ENCODE assay signal across 8 mouse cellular contexts in genomic region chr12:86894841-86895428, GRCm38 (mm10). TPM values are rescaled to one million over a fixed set of nuclear protein-coding genes. Genes with fewer than 3 reads are reported as not detected.
A peak's percentile ranks its signal among the peaks of the same experiment; 100 is the strongest.
DNase-seq lines count a peak whose midpoint lies in the region; ATAC-seq and TF ChIP-seq lines count a peak whose summit lies in the region.

No protein-coding gene starts in this region.

- H3K27me3 ChIP-seq in heart, embryonic 11.5 days (ENCODE audit: control insufficient read depth, insufficient read depth, low read length), result no peaks in the 10 kb centered on the region
- H3K27me3 ChIP-seq in heart, postnatal 0 days (ENCODE audit: control insufficient read depth, insufficient read depth, low read length), result no peaks in the 10 kb centered on the region
- H3K27me3 ChIP-seq in liver, embryonic 16.5 days (ENCODE audit: control insufficient read depth, insufficient read depth, low read depth, low read length), result peaks cover 7% of the 10 kb centered on the region

- H3K4me1 ChIP-seq in heart, embryonic 11.5 days (ENCODE audit: control insufficient read depth, insufficient read depth, low read length), result peaks cover 87% of the 10 kb centered on the region
- H3K4me1 ChIP-seq in heart, postnatal 0 days (ENCODE audit: control insufficient read depth, insufficient read depth), result peaks cover 80% of the 10 kb centered on the region
- peaks cover 59% of the 10 kb centered on the region for H3K4me1 ChIP-seq in liver, embryonic 16.5 days (ENCODE audit: control insufficient read depth, low read depth, low read length)

- no peaks in the 10 kb centered on the region for H3K9me3 ChIP-seq in heart, embryonic 11.5 days (replicated peaks; ENCODE audit: control insufficient read depth, low read length)
- H3K9me3 ChIP-seq in heart, postnatal 0 days (replicated peaks; ENCODE audit: control insufficient read depth, low read length), result no peaks in the 10 kb centered on the region
- H3K9me3 ChIP-seq in liver, embryonic 16.5 days (replicated peaks; ENCODE audit: control insufficient read depth, low read length), result no peaks in the 10 kb centered on the region

- 0 out of 2 replicates have a peak, but pooled peaks have one; percentile 42 for TF ChIP-seq EP300 in heart, postnatal 0 days (IDR thresholded peaks at IDR 0.05; ENCODE audit: low read depth)

- no peak for TF ChIP-seq CTCF in heart, postnatal 0 days (IDR thresholded peaks at IDR 0.05; ENCODE audit: low read depth)

- peak overlapping the region; percentile 40 for H3K4me3 ChIP-seq in heart, embryonic 11.5 days (ENCODE audit: low read depth, low read length)
- H3K4me3 ChIP-seq in heart, postnatal 0 days (ENCODE audit: low read depth, low read length), result peak overlapping the region; percentile 37
- H3K4me3 ChIP-seq in liver, embryonic 16.5 days (ENCODE audit: low read depth, low read length), result peak overlapping the region; percentile 56

- WGBS in heart, embryonic 11.5 days (ENCODE audit: insufficient replicate concordance), result 0% methylated on average over 12 of the region's 12 CpGs
- under 1% methylated on average over 12 of the region's 12 CpGs for WGBS in heart, postnatal 0 days
- 3% methylated on average over 12 of the region's 12 CpGs for WGBS in liver, embryonic 16.5 days (ENCODE audit: insufficient replicate concordance)

- H3K9ac ChIP-seq in heart, embryonic 11.5 days (ENCODE audit: low read depth, low read length), result peak overlapping the region; percentile 56
- peak overlapping the region; percentile 49 for H3K9ac ChIP-seq in heart, postnatal 0 days (replicated peaks; ENCODE audit: low read depth, low read length)
- peak overlapping the region; percentile 61 for H3K9ac ChIP-seq in liver, embryonic 16.5 days (ENCODE audit: low read depth, low read length)

- intact Hi-C loops in heart, postnatal 25 days (cut with DNase I), result loop anchor here (2.0 kb wide), 1 partner anchor 60 kb away; no protein-coding TSS in a partner anchor

- ATAC-seq in heart, embryonic 11.5 days (replicated peaks; ENCODE audit: insufficient number of reproducible peaks, low FRiP score, low TSS enrichment), result no peak; the same call in 1 of the 2 replicates
- peak; percentile 1; the same call in 1 of the 2 replicates for ATAC-seq in heart, postnatal 0 days (ENCODE audit: insufficient read depth, low read depth)
- ATAC-seq in liver, embryonic 16.5 days (ENCODE audit: low read depth), result no peak

- H3K4me2 ChIP-seq in heart, embryonic 11.5 days, result peak overlapping the region; percentile 80
- peak overlapping the region; percentile 68 for H3K4me2 ChIP-seq in heart, postnatal 0 days (ENCODE audit: low read depth, low read length)
- H3K4me2 ChIP-seq in liver, embryonic 16.5 days (ENCODE audit: low read depth, low read length), result peak overlapping the region; percentile 69

- DNase-seq in heart, postnatal 25 days (ENCODE audit: low spot score), result no peak
- DNase-seq in CD4-positive, CD25-positive, alpha-beta regulatory T cell, adult 2 months (ENCODE audit: low read depth, low spot score), result peak; percentile 76
- DNase-seq in cerebellum, adult 9-11 months, result peak; percentile 80
- peak; percentile 41 for DNase-seq in heart, postnatal 0 days (ENCODE audit: low spot score)
- peak; percentile 59 for DNase-seq in skeletal muscle tissue, adult 2 months (ENCODE audit: low read depth, low spot score)
- no peak for DNase-seq in gastrocnemius, postnatal 4 days (ENCODE audit: low spot score in 2 of 2)

- H3K27ac ChIP-seq in heart, embryonic 11.5 days (ENCODE audit: low read depth, low read length), result peak overlapping the region; percentile 98
- H3K27ac ChIP-seq in heart, postnatal 0 days (ENCODE audit: low read depth), result peak overlapping the region; percentile 96
- peak overlapping the region; percentile 93 for H3K27ac ChIP-seq in liver, embryonic 16.5 days (ENCODE audit: low read length)

- no peaks in the 10 kb centered on the region for H3K36me3 ChIP-seq in heart, embryonic 11.5 days (ENCODE audit: control insufficient read depth, insufficient read depth, low read length)
- no peaks in the 10 kb centered on the region for H3K36me3 ChIP-seq in heart, postnatal 0 days (replicated peaks; ENCODE audit: control insufficient read depth, insufficient read depth, low read length)
- no peaks in the 10 kb centered on the region for H3K36me3 ChIP-seq in liver, embryonic 16.5 days (ENCODE audit: control insufficient read depth, insufficient read depth)

RNA-seq across cellular contexts. Expression of gene Irf2bpl, which starts 10.3 kb away (rescaled TPM):
- polyA plus RNA-seq in heart, embryonic 11.5 days (2014; fragmentation: Nextera tagmentation; extraction: Ambion mirVana), result 18.9 and 26.9 TPM in 2 replicates
- 10 to 100 TPM; 33.3 to 36.9 TPM for total RNA-seq in heart, postnatal 25 days (2021)
- 74.0 and 88.5 TPM in 2 replicates for total RNA-seq in heart, postnatal 0 days (2014; rRNA removed; ENCODE audit: low replicate concordance)
- polyA plus RNA-seq in heart, postnatal 0 days (2015; fragmentation: Nextera tagmentation; extraction: Ambion mirVana), result 26.4 and 30.0 TPM in 2 replicates
- polyA plus RNA-seq in liver, embryonic 16.5 days (2015; fragmentation: Nextera tagmentation; extraction: Ambion mirVana), result 1.8 and 2.3 TPM in 2 replicates
- total RNA-seq in gastrocnemius, postnatal 4 days (2021), result 10 to 100 TPM; 43.2 to 44.8 TPM

RNA-seq across cellular contexts. Expression of gene Cipc, which starts 51.9 kb away (rescaled TPM):
- polyA plus RNA-seq in heart, embryonic 11.5 days (2014; fragmentation: Nextera tagmentation; extraction: Ambion mirVana), result 26.7 and 31.0 TPM in 2 replicates
- 10 to 100 TPM; 41.1 to 48.6 TPM for total RNA-seq in heart, postnatal 25 days (2021)
- total RNA-seq in heart, postnatal 0 days (2014; rRNA removed; ENCODE audit: low replicate concordance), result 26.2 and 41.6 TPM in 2 replicates
- 18.7 and 20.9 TPM in 2 replicates for polyA plus RNA-seq in heart, postnatal 0 days (2015; fragmentation: Nextera tagmentation; extraction: Ambion mirVana)
- polyA plus RNA-seq in liver, embryonic 16.5 days (2015; fragmentation: Nextera tagmentation; extraction: Ambion mirVana), result 7.8 and 7.9 TPM in 2 replicates
- 10 to 100 TPM; 21.5 to 31.1 TPM for total RNA-seq in gastrocnemius, postnatal 4 days (2021)

Comparison
In these comparisons a context has a peak if more than half of its experiments do, and no peak if none do; other contexts are left out.
1. DNase-seq: peak in CD4-positive, CD25-positive, alpha-beta regulatory T cell, adult 2 months (single experiment), cerebellum, adult 9-11 months (single experiment), heart, postnatal 0 days (single experiment) and skeletal muscle tissue, adult 2 months (single experiment); none in heart, postnatal 25 days (single experiment) and gastrocnemius, postnatal 4 days (0 of 2).
2. Peak in every context shown above with its lines, with median percentiles within 50 percentile points of each other: H3K27ac ChIP-seq, H3K4me2 ChIP-seq, H3K4me3 ChIP-seq and H3K9ac ChIP-seq.